ENCODE assay signal across 8 mouse cellular contexts in the genomic region with DNA sequence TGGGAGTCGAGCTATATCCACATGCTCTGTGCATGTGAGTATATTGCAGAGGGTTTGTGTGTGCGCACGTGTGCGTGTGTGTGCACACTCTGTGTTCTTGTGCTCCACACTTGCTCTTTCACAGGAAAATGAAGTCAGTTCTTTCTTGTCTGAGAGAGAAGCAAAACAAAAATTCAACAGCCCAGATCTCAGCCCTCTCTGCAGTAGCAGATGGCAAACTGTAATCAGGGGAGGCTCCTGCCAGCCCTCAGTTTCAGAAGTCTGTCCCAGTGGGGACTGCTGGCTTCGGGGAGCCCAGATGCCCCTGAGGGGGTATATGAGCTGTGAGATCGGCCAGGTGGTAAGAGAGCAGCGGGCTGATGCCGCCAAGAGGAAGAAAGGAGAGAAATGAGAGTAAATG.
DNase-seq lines count a peak whose midpoint lies in the region; ATAC-seq and TF ChIP-seq lines count a peak whose summit lies in the region.

No protein-coding gene starts in this region.

- no peak for TF ChIP-seq EP300 in liver, postnatal 0 days (IDR thresholded peaks at IDR 0.05; ENCODE audit: low read depth)

- peak overlapping the region; percentile 46; the same call in 1 of the 2 replicates for H3K27ac ChIP-seq in liver, postnatal 0 days (ENCODE audit: low read depth)
- H3K27ac ChIP-seq in liver, embryonic 12.5 days, result no peak overlapping the region
- H3K27ac ChIP-seq in intestine, postnatal 0 days (ENCODE audit: low read depth, low read length), result no peak overlapping the region

- no peak for TF ChIP-seq CTCF in liver, postnatal 0 days (IDR thresholded peaks at IDR 0.05; ENCODE audit: low read depth)
- TF ChIP-seq CTCF in intestine, postnatal 0 days (IDR thresholded peaks at IDR 0.05; ENCODE audit: low read depth), result no peak

- H3K36me3 ChIP-seq in liver, postnatal 0 days (replicated peaks; ENCODE audit: insufficient read depth, low read length), result no peaks in the 10 kb centered on the region
- no peaks in the 10 kb centered on the region for H3K36me3 ChIP-seq in liver, embryonic 12.5 days
- no peaks in the 10 kb centered on the region; the same call in 1 of the 2 replicates for H3K36me3 ChIP-seq in intestine, postnatal 0 days (ENCODE audit: control insufficient read depth, insufficient read depth)

- H3K4me2 ChIP-seq in liver, postnatal 0 days (ENCODE audit: low read depth, low read length), result no peak overlapping the region
- H3K4me2 ChIP-seq in liver, embryonic 12.5 days, result no peak overlapping the region
- H3K4me2 ChIP-seq in intestine, postnatal 0 days (replicated peaks; ENCODE audit: low read depth), result no peak overlapping the region

- no peak overlapping the region for H3K9ac ChIP-seq in liver, postnatal 0 days (replicated peaks)
- H3K9ac ChIP-seq in liver, embryonic 12.5 days, result no peak overlapping the region
- no peak overlapping the region for H3K9ac ChIP-seq in intestine, postnatal 0 days (ENCODE audit: low read depth, low read length)

- peak; percentile 35; the same call in 1 of the 2 replicates for ATAC-seq in liver, postnatal 0 days
- ATAC-seq in liver, embryonic 12.5 days, result no peak
- ATAC-seq in intestine, postnatal 0 days, result no peak

- H3K9me3 ChIP-seq in liver, postnatal 0 days (ENCODE audit: low read length), result no peaks in the 10 kb centered on the region
- H3K9me3 ChIP-seq in liver, embryonic 12.5 days (replicated peaks), result no peaks in the 10 kb centered on the region
- no peaks in the 10 kb centered on the region for H3K9me3 ChIP-seq in intestine, postnatal 0 days (ENCODE audit: control insufficient read depth)

- peaks cover 48% of the 10 kb centered on the region for H3K4me1 ChIP-seq in liver, postnatal 0 days (ENCODE audit: insufficient read depth)
- H3K4me1 ChIP-seq in liver, embryonic 12.5 days, result peaks cover 85% of the 10 kb centered on the region
- H3K4me1 ChIP-seq in intestine, postnatal 0 days (replicated peaks; ENCODE audit: control insufficient read depth, insufficient read depth, low read length), result peaks cover 4% of the 10 kb centered on the region

- no peaks in the 10 kb centered on the region for H3K27me3 ChIP-seq in liver, postnatal 0 days (ENCODE audit: insufficient read depth, low read length)
- H3K27me3 ChIP-seq in liver, embryonic 12.5 days (replicated peaks), result no peaks in the 10 kb centered on the region
- no peaks in the 10 kb centered on the region for H3K27me3 ChIP-seq in intestine, postnatal 0 days (replicated peaks; ENCODE audit: control insufficient read depth, insufficient read depth, low read length)

- peak; percentile 37 for DNase-seq in liver, postnatal 0 days
- DNase-seq in cerebellum, postnatal 10 days, result peak; percentile 74 to 87
- DNase-seq in layer of hippocampus, adult 8-10 months (ENCODE audit: low spot score in 2 of 2), result peak; percentile 64 to 67
- peak; percentile 59 for DNase-seq in telencephalon, adult 2 months (ENCODE audit: low read depth, low spot score)
- DNase-seq in kidney, adult 9 months, result no peak
- no peak for DNase-seq in c-Kit-positive CD71-positive TER-119-positive erythroid progenitor cells, embryonic 14.5 days (ENCODE audit: low spot score)

- H3K4me3 ChIP-seq in liver, postnatal 0 days (ENCODE audit: low read depth, low read length), result no peak overlapping the region
- no peak overlapping the region for H3K4me3 ChIP-seq in liver, embryonic 12.5 days
- H3K4me3 ChIP-seq in intestine, postnatal 0 days (ENCODE audit: low read depth, low read length), result no peak overlapping the region

- 63% methylated on average over 8 of the region's 8 CpGs for WGBS in liver, postnatal 0 days (ENCODE audit: insufficient replicate concordance)
- WGBS in liver, embryonic 12.5 days (ENCODE audit: insufficient replicate concordance), result 76% methylated on average over 8 of the region's 8 CpGs
- 70% methylated on average over 8 of the region's 8 CpGs for whole genome bisulfite sequencing in intestine, postnatal 0 days

Comparison
In these comparisons a context has a peak if more than half of its experiments do, and no peak if none do; other contexts are left out.
1. DNase-seq: peak in liver, postnatal 0 days (single experiment), cerebellum, postnatal 10 days (2 of 2), layer of hippocampus, adult 8-10 months (2 of 2) and telencephalon, adult 2 months (single experiment); none in kidney, adult 9 months (single experiment) and c-Kit-positive CD71-positive TER-119-positive erythroid progenitor cells, embryonic 14.5 days (single experiment).